Mouse (Mus musculus): ENCODE data around the gene Ctr9.

Ctr9 gene

DNA sequence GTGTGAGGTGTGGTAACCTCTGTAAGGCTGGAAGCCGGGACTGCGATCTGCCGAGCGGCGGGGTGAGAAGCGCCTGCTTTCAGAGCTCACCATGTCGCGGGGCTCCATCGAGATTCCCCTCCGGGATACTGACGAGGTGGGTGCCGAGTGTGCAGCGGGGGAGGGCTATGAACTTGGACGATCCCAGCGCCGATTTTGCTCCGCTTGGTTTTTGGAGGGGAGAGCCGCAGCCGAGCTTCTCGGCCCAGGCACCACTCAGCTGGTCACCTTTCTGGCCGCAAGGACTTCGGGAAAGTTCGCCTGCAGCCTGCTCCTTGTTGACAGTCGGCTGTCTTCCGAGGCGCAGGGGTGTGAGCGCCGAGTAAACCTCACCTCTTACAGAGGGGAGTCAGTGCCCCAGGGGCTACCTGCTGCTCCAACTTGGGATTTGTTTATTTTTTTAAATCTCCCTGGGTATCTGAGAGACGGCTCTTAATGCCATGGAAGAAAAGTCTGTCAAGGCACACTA, 349 bp downstream of the Ctr9 start:
- in situ Hi-C loops (cut with MboI) = no loop called here

DNA sequence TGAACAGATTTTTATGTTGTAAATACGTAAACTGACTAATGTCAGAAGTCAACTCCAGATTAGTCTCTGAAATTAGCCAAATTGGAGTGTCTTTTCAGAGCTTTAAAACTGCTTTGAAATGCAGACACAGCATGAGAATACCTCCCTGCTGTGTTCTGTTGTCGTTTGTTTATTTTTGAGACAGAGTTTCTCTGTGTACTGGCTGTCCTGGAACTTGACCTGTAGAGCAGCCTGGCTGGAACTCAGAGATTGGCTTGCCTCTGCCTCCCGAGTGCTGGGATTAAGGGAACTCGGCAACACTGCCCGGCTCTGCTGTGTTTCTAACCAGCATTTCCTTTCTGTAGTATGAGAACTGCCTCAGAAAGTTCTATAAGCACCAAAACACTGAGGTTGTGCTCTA, 20.2 kb downstream of the Ctr9 start:
- in situ Hi-C loops (cut with MboI) = no loop called here

DNA sequence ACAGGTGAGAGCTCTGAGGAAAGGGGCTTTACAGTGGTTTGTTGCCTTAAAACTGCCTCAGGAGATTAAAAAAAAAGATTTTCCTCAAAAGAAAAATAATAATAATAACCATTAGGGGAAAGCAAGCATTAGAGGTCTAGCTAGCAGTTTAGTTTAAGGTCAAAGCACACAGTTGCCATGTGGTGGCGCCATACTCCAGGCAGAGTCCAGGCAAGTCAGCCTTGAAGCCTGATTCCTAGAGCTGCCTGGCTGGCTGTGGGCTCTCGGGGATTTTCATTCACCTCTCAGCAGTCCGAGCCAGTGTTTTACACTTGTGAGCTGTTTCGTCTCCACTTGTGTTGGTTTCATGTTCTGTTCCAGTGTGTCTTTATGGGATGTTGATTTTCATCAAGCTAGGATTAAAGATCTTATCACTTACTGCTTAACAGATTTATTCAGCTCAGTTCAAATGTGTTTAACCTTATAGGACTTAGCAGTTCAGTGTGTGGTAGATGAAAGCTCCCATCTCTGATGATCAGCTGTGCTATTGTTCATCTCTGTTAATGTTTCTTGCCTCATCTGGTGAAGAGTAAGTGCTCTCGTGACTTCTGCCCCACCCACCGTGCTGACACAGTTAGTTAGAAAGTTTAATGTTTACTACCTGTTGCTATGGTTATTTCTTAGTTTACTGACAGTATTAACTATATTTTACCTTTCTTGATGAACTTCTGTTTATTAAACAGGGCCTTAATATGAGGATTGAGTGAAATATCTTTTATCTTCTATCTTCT, 21.1 kb downstream of the Ctr9 start:
- in situ Hi-C loops (cut with MboI) = no loop called here

DNA sequence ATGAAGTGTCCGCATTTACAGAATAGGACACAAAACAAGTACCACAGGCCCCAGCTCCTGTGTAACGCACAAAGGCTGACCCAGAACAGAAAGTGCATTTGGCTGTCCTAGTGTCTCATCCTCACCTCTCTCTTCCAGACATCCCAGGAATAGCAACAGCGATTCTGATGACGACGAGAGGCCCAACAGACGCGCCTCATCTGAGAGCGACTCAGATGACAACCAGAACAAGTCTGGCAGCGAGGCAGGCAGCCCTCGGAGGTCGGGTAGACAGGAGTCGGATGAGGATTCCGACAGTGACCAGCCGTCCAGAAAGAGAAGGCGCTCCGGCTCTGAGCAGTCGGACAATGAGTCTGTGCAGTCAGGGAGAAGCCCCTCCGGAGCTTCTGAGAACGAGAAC, 26.5 kb downstream of the Ctr9 start:
- in situ Hi-C loops (cut with MboI) = no loop called here

DNA sequence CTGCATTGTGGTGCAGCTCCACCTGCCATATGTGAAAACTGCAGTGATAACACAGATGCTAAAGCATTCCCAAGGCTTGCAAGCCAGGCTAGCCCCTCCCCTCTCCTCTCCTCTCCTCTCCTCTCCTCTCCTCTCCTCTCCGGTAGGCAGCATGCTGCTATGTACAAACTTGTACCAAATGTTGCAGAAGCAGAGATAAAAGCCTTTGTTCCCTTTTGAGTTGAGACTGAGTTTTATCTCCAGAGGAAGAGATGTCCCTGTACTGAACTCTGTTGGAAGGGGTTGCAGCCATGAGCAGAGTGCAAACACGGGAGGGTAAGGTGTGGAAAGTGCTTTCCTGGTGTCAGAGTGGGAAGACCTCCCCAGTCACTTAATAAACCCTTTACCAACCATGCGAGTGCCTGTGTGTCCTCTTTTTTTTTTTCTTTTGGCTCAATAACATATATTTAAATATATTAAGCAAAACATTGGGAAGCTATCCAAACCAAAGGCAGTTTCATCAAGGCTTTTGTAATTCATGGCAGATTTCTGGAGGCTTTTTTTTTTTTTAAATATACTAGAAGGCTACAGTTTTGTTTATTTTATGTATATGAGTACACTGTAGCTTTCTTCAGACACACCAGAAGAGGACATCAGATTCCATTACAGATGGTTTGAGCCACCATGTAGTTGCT, 27.4 kb downstream of the Ctr9 start:
- in situ Hi-C loops (cut with MboI) = no loop called here

DNA sequence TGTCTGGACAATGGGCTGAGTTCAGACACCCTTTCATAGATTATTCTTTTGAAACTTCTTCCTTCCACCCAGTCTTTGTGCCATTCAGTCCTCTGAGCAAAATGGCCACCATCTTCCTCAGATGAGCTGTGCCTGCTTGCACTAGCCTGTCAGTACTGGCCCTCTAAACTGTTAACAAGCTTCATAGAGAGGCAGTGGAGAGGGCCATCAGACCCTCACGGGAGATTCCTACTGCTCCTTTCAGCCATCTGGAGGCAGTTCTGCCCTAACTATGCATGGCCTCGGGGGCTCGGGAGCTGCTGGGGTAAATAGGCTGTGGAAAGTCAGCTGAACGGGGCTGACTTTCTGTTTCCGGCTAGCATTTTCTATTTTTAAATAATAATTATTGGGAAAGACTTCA, 30.8 kb downstream of the Ctr9 start:
- in situ Hi-C loops (cut with MboI) = no loop called here

DNA sequence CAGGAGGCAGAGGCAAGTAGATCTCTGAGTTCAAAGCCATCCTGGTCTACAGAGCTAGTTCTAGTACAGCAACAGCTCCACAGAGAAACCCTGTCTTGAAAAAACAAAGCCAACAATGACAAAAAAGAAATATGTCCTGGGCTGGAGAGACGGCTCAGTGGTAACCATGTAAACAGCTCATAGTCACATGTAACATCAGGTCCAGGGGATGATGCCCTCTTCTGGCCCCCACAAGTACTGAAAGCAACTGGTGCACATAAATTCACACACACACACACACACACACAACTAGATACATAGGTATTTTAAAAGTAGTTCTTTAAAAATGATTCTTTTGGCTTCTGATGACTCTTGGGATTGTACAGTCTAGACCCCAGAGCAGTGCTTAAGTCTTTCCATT, 34.2 kb downstream of the Ctr9 start:
- in situ Hi-C loops (cut with MboI) = no loop called here

DNA sequence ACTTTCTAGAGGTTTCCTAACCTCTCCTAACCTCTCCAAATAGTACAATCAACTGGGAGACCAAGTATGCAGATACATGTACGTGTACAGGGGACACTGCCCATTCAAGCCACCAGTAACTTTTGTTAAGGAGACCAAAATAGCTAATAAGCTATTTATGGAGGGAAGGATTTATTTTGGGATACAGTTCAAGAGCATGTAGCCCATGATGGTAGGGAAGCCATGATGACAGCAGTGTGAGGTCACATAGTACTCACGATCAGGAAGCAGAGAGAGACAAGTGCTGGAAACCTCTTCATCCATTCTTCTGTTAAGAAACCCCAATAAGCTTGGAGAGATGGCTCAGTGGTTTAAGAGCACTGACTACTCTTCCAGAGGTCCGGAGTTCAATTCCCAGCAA, 39.4 kb downstream of the Ctr9 start:
- in situ Hi-C loops (cut with MboI) = no loop called here

DNA sequence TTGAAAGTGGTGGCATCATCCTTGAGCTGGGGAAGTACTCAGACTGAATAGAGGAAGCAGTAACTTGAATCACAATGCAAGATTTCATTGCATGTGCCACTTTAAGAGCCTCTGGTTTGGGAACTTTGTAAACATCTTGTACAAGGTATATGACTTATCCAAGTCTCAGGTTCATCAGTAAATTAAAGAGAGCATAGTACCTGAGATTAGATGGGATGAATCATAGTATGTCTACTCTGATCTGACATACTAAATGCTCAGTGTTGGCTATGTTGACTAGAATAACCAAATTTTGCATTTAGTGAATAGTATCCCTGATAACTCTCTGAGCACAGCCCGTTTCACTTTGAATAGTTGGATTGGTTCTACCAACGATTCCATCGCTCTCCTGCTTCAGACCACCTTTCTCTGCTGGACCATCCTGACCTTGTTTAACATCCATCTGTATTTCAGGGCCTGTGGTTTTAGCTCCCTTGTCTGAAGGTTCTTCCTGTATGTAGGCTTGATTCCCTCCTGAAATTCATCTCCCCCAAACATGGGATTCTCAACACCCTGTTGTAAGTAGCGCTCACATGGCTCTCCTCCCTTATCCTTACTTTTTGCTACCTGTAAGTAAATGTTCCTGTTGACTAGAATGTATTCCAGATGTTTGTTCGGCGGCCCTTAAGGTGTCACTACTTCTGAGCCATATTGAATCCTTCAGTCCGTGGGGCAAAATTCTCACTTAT, 40.9 kb downstream of the Ctr9 start:
- in situ Hi-C loops (cut with MboI) = no loop called here

DNA sequence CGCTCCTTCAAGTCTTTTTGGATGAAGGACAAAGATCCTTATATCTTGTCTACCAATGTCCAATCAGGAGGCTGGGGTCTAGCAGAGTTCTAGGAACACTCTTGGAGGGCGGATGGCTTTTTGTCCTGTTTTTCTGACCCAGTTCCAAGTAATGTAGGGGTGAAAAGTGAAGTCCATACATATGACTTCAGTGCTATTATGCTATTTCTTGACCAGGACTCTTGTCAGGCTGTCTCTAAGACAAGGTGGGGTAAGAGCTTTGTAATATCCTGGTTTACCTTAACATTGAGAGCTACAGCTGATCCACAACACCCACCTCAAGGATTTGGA, 41.4 kb downstream of the Ctr9 start:
- in situ Hi-C loops (cut with MboI) = no loop called here

DNA sequence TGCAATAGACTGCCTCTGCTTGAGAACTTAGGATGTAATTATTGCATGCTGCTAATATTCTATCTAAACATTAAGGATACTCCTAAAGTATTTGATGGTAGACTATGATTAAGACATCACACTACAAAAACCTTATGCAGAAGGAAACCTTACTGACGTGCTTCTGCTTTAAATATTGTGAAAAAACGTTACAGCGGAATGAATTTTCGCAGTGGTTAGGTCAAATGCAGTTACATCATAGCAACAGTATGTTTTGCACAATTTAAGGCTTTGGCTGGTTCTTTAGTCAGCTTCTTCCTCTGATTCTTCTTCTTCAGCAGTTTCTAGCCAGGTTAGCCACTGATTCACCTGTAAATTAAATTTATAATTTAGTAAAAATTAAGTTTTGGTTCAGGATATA, 43.7 kb downstream of the Ctr9 start:
- in situ Hi-C loops (cut with MboI) = no loop called here

DNA sequence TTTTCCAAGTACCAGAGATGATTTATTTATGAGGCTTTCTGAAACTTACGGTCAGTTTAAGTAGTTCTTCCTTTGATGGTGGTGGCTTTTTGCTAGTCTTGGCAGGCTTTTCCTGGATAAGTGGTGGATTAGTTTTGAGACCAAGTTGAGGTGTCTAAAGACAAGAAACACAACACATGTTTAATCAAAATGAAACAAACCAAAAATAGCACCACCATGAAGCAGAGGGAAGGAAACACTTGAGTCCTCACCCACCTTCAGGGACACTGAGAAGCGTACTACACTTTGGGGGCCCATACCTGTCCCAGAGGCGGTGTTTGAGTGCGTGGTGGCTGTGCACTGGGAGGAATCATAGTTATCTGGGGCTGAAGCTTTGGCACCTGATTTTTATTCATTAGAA, 46.5 kb downstream of the Ctr9 start:
- in situ Hi-C loops (cut with MboI) = no loop called here

DNA sequence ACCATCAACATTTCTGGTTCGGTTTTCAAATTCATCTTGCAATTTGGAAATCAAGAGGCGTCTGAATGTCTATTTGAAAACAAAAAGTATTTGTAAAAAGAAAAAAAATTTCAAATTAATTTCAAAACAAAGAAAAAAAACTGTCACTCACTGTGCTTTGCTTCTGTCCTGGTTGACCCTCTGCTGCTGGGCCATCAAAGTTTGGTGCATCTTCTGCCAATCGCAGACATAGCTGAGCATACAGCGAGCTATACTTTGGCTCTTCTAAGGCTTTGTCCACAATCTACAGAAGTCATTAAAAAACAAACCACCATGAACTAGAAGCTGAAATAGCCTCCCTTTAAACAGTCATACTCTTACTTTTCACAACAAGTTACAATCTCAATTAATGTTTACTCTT, 49.5 kb downstream of the Ctr9 start:
- in situ Hi-C loops (cut with MboI) = no loop called here

DNA sequence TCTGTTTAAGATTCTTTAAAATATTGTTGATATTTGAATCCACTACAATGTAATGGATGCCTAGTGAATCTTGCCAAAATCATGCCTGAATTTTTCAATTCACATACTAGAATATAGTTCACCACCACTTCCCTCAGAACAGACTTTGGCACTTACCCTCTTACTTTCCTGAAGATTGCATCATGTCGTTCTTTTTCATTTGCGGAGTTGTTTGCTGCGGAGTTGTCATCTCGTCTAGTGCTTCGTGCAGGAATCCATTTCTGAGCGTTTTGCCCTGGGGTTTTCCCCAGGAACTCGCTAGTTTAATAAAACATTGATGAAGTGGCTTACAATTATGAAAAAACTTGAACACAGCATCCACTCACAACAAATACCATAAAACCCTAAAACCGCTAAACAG, 51.3 kb downstream of the Ctr9 start:
- in situ Hi-C loops (cut with MboI) = no loop called here

DNA sequence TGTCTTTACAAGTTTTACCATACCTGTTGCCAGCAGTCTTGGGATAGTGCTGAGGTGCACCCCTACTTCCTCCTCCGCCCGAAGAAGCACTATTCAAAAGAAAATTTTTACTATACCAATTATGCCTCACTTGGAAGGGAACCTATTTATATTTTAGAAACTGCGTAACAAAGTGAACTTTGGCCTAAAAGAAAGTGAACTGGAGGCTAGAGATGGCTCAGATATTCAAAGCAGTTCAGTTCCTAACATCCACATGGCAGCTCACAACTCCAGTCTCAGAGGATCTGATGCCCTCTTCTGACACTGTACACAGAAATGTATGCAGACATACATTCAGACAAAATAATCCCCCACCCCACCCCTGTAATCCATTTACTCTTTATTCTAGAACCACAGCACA, 52.1 kb downstream of the Ctr9 start:
- in situ Hi-C loops (cut with MboI) = no loop called here

DNA sequence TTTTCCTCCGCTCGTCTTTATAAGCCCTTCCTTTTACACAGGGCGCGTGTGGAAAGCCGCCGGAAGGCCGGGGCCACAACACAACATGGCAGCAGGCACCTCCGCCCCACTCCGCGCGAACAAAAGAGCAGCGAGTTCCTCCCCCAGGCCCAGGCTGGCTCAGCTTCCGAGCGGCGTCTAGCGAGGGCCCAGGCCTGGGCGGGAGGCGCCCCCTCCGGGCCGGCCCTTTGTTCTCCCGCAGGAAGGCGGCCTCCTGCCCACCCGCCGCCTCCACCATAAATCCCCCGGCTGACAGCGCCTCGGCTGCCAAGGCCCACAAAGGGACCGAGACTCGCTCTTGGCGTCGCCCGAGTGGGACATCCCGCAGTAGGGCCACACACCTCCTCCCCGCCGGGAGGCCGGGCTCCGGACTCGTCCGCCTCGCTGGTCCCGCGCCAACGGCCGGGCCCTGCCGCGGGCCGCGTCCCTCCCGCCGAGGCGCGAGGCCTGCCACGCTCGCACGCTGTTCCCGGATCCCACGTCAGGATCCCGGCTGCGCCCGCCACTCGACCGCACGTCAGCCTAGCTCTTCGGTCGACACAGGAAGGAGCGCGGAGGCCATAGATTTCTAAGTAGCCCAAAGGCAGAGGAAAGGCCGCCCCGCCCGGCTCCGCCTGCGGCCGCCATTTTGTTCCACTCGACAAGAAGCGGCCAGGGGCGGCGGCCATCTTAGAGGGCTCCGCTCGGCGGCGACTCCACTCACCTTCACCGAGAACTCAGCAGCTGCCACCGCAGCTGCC, 53.5 kb downstream of the Ctr9 start:
- in situ Hi-C loops (cut with MboI) = no loop called here

DNA sequence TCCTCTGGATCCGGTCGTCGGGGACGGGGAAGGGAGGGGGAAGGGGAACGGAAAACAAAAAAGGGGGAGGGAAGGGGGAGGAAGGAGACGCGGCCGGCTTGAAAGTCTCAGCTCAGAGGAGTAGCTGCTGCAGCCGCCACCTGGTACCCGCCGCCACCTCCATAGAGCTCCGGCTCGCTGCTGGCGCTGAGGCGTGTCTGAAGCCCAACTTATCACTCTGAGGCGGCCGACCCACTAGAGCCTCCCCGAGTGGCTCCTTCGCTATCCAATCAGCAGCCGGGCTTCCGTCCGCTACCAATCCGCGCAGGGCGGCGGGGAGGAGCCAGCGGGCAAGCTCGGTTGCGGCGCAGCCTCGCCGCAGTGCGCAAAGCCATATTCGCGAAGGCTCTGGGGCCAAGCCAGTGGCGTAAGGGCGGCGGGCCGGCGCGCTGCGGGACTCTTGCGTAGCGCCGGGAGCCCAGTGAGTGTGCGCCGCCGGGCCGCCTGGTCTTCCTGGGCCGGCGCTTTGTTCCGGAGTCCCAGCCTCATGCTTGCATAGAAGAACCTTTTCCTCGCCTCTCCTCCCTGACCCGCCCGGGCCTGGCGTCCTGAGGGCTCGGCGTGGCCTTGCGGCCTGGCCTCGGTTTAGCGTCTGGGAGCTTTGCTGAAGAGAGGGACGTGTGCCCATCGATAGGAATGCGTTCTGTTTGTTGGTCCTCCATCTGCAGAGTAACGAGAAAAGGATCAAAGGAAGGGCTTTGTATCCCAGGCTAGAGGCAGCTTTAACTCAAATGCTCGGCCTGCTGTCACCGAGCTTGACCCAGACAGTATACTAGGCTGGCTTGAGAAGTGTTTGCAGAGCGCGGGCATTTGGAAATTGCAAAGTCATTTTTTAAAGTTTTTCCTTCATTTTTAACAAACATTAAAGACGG, 54.3 kb downstream of the Ctr9 start, which contains the start of gene Eif4g2:
Gene Eif4g2 (minus strand): TSS at position 209 of the 911 bp plus-strand sequence.
- in situ Hi-C loops (cut with MboI) = no loop called here

DNA sequence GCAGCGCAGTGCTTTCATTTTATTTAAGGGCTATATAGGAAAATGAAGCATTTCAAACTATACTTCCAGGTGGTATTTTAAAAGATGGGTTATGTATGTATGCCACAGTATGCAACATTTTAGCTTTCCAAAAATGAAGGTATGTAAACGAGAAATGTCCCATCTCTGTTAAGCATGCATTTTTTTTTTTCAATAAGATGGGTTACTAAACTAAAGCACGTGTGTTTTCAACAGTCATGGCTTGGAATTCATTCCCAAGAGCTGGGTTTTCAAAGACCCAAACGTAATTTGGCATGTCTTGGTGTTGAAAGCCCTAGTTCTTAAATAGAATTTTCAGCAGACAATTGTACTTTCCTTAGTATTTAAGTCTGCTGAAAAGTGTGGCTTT, 55.0 kb downstream of the Ctr9 start:
- in situ Hi-C loops (cut with MboI) = no loop called here

DNA sequence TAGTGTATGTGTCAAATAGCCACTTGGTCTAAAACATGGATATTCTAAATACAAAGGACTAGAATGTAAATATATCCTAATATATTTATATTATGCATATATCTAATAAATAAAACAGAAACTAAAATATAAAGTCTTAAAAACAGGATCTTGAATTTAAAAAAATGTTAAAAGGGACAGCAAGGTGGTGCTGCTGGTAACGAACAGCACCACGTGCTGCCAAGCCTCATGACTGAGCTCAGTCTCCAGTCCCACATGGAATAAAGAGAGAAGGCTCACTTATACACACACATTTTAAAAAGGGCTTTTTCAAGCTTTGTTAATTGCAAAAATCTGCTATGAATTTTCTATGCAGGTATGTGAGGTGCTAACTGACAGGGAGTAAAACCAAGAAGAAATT, 55.7 kb downstream of the Ctr9 start:
- in situ Hi-C loops (cut with MboI) = no loop called here

DNA sequence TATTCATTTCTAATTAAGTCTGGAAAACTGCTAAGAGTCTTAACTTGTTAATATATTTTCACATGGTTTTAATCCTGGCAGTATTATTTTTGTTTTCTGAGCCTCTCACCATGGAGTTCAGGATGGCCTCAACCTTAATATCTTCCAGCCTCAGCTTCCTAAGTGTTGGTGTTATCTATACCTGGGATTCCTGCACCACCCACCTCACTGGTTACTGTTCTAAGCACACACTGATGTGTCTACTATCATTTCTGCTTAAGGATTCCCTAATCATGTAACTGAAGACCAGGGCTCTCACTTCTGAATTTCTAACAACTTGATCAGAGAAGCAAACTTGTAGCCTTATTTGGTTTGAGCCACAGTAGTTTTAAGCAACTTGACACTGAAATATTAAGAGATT, 56.4 kb downstream of the Ctr9 start:
- in situ Hi-C loops (cut with MboI) = no loop called here

DNA sequence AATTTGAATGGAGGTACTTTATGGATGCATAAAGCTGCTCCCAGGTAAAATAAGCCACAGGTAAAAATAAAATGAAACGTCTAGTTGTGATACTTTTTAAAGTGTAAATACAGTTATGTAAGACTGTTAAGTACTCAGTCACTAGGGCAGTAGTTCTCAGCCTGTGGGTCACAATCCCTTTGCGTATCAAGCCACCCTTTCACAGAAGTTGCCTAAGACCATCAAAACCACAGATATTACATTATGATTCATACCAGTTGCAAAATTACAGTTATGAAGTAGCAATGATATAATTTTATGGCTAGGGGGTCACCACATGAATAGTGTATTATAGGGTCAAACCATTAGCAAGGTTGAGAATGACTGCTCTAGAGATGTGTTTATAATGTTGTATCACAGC, 66.4 kb downstream of the Ctr9 start:
- in situ Hi-C loops (cut with MboI) = no loop called here
